Comparison of ENCODE assay signal across 9 mouse cellular contexts in genomic region chr9:86451094-86451493, GRCm38 (mm10). TPM values are rescaled to one million over a fixed set of nuclear protein-coding genes. Genes with fewer than 3 reads are reported as not detected.
DNase-seq lines count a peak whose midpoint lies in the region; ATAC-seq lines count a peak whose summit lies in the region.
"Had no signal": no experiment of that assay in that cellular context is flagged by ENCODE, and none has a peak within 500 bp of the region (broad histone marks: within the 10 kb centered on the region; RNA-seq: fewer than 3 reads in every experiment).

No protein-coding gene starts in this region.

- no peak for ATAC-seq in heart, embryonic 13.5 days (ENCODE audit: extremely low read depth, insufficient number of reproducible peaks, low FRiP score, low TSS enrichment)
- no peak for ATAC-seq in limb, embryonic 13.5 days (ENCODE audit: low FRiP score, low read depth)

- peak overlapping the region; percentile 69; the same call in 1 of the 2 replicates for H3K9ac ChIP-seq in heart, embryonic 13.5 days
- no peak overlapping the region for H3K9ac ChIP-seq in limb, embryonic 13.5 days

- H3K4me2 ChIP-seq in heart, embryonic 13.5 days, result peak overlapping the region; percentile 65; the same call in 1 of the 2 replicates
- peak overlapping the region; percentile 58 for H3K4me2 ChIP-seq in limb, embryonic 13.5 days (replicated peaks)

- H3K27ac ChIP-seq in heart, embryonic 13.5 days (replicated peaks), result no peak overlapping the region
- no peak overlapping the region for H3K27ac ChIP-seq in limb, embryonic 13.5 days

- peaks cover 16% of the 10 kb centered on the region for H3K4me1 ChIP-seq in heart, embryonic 13.5 days
- peaks cover 10% of the 10 kb centered on the region for H3K4me1 ChIP-seq in limb, embryonic 13.5 days

- H3K36me3 ChIP-seq in heart, embryonic 13.5 days, result no peaks in the 10 kb centered on the region
- H3K36me3 ChIP-seq in limb, embryonic 13.5 days, result no peaks in the 10 kb centered on the region

- H3K9me3 ChIP-seq in heart, embryonic 13.5 days, result no peaks in the 10 kb centered on the region
- H3K9me3 ChIP-seq in limb, embryonic 13.5 days, result no peaks in the 10 kb centered on the region

- WGBS in heart, embryonic 13.5 days, result 58% methylated on average over 6 of the region's 6 CpGs
- 43% methylated on average over 6 of the region's 6 CpGs for WGBS in limb, embryonic 13.5 days

- DNase-seq in heart, postnatal 4 days, result no peak
- DNase-seq in right cerebral cortex, adult 18-20 months, result peak; percentile 41
- DNase-seq in right cerebral cortex, postnatal 14 days, result no peak
- no peak for DNase-seq in urinary bladder, postnatal 25 days (ENCODE audit: low spot score)
- DNase-seq in cerebellum, postnatal 25 days, result no peak
- no peak for DNase-seq in thymus, adult 18-20 months
- DNase-seq: adrenal gland, adult 8-10 months had no signal

- peaks cover 7% of the 10 kb centered on the region; the same call in 1 of the 2 replicates for H3K27me3 ChIP-seq in heart, embryonic 13.5 days (replicated peaks)
- peaks cover 13% of the 10 kb centered on the region; the same call in 1 of the 2 replicates for H3K27me3 ChIP-seq in limb, embryonic 13.5 days

- H3K4me3 ChIP-seq in heart, embryonic 13.5 days, result no peak overlapping the region
- no peak overlapping the region for H3K4me3 ChIP-seq in limb, embryonic 13.5 days

RNA-seq across cellular contexts. Expression of gene Ube2cbp, which starts 13.7 kb away (rescaled TPM):
- polyA plus RNA-seq in heart, embryonic 13.5 days (2015; fragmentation: Nextera tagmentation; extraction: Ambion mirVana), result 4.6 and 4.7 TPM in 2 replicates
- 1 to 10 TPM; 2.6 to 2.9 TPM for total RNA-seq in heart, postnatal 4 days (2021)
- polyA plus RNA-seq in limb, embryonic 13.5 days (2015; fragmentation: Nextera tagmentation; extraction: Ambion mirVana), result 5.6 and 5.8 TPM in 2 replicates

RNA-seq across cellular contexts. Expression of gene Dop1a, which starts 15.9 kb away (rescaled TPM):
- 8.8 and 8.9 TPM in 2 replicates for polyA plus RNA-seq in heart, embryonic 13.5 days (2015; fragmentation: Nextera tagmentation; extraction: Ambion mirVana)
- total RNA-seq in heart, postnatal 4 days (2021), result 10 to 100 TPM; 24.0 to 27.0 TPM
- 17.1 and 18.6 TPM in 2 replicates for polyA plus RNA-seq in limb, embryonic 13.5 days (2015; fragmentation: Nextera tagmentation; extraction: Ambion mirVana)
